Mouse (Mus musculus) heart, embryonic 13.5 days (tissue): ENCODE data around the gene Gm9049. TPM values are rescaled to one million over a fixed set of nuclear protein-coding genes. Genes with fewer than 3 reads are reported as not detected.

Source experiments
- polyA plus RNA-seq: library from polyadenylated mRNA; unstranded; fragments of >200 nt; fragmentation: Nextera tagmentation; extraction: Ambion mirVana; gene quantifications from 2 replicates; pipeline ENCODE4 v1.2.1, GENCODE M21; 2015

Gm9049 gene
- polyA plus RNA-seq, 1 experiment from 2014 or later: 0.08 TPM

Other genes starting within 250 kb of the Gm9049 start
- 14.1 and 14.4 TPM in 2 replicates for gene Mdm1, start 212.3 kb downstream of the Gm9049 start, polyA plus RNA-seq
- not detected in 2 replicates for gene Il22, start 149.2 kb downstream of the Gm9049 start, polyA plus RNA-seq
- not detected in 2 replicates for gene Gm32717, start 113.3 kb downstream of the Gm9049 start, polyA plus RNA-seq
- not detected in 2 replicates for gene Gm32802, start 95.4 kb downstream of the Gm9049 start, polyA plus RNA-seq
- gene Iltifb, start 59.1 kb downstream of the Gm9049 start, polyA plus RNA-seq: not detected in 2 replicates
- not detected in 2 replicates for gene Gm9040, start 27.1 kb downstream of the Gm9049 start, polyA plus RNA-seq
- gene Gm9044, start 21.7 kb downstream of the Gm9049 start, polyA plus RNA-seq: not detected in 2 replicates
- gene Gm9045, start 16.3 kb downstream of the Gm9049 start, polyA plus RNA-seq: 0.08 TPM in 1 of 2 replicates, not detected in the other
- not detected in 2 replicates for gene Gm9046, start 10.8 kb downstream of the Gm9049 start, polyA plus RNA-seq
- gene Gm9048, start 5.4 kb downstream of the Gm9049 start, polyA plus RNA-seq: not detected in 2 replicates
- gene Ifng, start 86.9 kb upstream of the Gm9049 start, polyA plus RNA-seq: not detected in 2 replicates